Mouse (Mus musculus) heart, adult 11 months (tissue): ENCODE results near the gene Fezf2.

ENCODE experiments used
- DNase-seq: peaks from one replicate; pipeline ENCODE4 v3.0.0; 2022

The Fezf2 gene

DNA sequence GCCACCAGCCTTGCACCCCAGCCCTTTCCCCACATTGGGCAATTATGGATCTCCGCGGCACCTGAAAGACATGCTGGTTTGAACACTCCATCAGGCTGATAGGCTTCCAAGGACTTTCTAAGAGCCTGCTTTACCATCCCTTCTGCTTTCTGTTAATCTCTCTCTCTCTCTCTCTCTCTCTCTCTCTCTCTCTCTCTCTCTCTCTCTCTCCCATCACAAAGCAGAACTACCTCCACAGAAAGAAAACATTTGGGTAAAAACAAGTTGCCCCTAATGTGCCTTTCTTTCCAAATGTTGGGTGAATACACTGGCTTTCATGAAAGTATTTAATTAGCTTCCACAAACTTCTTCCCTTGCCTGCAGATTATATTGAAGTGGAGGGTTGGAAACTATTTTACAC, at the start of gene Fezf2:
Gene Fezf2, minus strand, starts transcription at position 101 of the 400 bp plus-strand sequence.
- no peak for DNase-seq

DNA sequence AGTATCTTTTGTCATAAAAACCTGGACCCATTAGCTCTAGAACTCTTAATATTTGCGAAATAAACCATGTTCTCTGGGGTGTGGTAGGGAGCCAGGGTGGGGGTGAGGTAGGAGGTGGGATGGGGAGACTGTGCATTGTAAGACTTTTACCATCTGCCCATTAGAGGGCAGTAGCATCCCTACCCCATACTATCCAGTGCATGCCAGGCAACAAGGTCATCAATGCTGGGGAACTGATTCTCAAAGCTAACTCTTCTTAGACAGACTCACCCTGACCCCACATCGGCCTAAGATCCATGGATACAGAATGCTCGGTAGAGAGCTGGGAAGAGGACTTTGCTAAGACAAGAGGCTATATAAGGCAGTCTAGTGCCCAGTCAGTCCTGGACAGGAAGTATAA, 49.6 kb upstream of the Fezf2 start:
- DNase-seq: no peak

GRCm38 (mm10) chr14:12394318-12394717, 46.3 kb upstream of the Fezf2 start:
- DNase-seq: peak; percentile 36

GRCm38 (mm10) chr14:12393271-12393861, 45.4 kb upstream of the Fezf2 start:
- DNase-seq: no peak

DNA sequence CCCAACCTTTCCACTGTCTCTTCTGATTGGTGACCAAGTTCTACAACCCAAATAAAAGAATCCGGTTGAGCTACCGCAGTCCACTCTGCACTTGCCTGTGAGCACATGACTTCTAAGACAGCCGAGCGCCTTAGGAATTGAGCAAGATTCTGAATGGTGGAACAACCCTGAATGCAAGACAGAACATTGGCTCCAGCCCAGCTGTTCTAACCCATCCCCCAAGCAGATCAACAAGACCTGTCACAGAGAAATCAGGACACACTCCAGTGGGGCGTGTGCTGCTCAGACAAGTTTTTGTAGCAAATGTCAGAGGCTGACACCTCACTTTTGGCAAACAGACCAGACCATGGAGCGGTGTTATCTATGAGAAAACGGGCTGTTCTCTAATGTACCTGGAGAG, 43.2 kb upstream of the Fezf2 start:
- DNase-seq: no peak

- DNase-seq: no peak
These were observed 40.9 kb upstream of the Fezf2 start for GRCm38 (mm10) chr14:12388806-12389436.

DNA sequence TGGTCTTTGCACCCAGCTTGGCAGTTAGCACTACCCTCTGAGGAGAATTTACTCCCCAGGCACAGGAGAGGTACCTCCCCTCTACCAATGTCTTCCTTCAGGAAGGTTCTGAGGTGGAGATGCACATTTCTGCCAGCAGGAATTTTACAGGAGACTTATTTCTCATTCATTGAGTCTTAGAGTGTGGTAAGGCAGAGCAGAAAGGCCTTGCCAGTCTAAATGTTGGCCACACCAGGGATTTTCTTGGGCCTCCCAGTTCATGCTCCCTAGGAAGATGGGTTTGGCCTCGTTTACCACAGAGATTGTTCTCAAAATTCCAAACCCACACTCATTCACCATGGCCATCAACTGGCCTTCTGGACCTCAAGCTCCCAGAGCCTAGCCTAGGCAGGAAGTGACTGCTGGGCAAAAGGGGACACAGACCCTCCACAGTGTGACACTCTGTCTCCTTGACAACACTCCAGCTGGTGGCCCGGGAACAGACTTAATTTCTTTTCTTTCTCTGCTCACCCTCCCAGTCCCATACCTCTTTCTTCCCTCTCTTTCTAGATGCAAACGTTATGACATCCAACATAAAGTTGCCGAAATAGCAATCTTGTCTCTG, 40.3 kb upstream of the Fezf2 start:
- DNase-seq: no peak

- no peak for DNase-seq
These were observed 39.2 kb upstream of the Fezf2 start for GRCm38 (mm10) chr14:12387176-12387575.

DNA sequence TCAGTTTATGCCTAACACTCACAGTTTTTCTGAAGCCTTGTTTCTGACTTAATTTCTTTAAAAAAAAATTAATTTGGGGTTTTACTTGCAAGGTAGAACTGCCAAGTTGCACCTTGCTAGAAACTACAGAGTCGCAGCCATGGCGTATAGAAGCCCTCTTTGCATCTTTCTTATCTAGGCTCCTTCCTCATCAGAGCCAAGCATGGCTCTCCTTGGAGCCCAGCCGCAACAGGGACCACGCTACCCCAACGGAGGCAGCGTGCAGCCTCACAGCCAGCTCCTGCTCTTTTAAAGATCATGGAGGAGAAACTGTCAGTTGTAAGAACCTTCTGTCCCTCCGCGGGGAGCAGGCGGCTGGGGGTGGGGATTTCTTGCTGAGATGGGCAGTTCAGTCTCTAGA, 29.9 kb upstream of the Fezf2 start:
- DNase-seq: no peak

GRCm38 (mm10) chr14:12377289-12377688, 29.3 kb upstream of the Fezf2 start:
- DNase-seq: no peak

DNA sequence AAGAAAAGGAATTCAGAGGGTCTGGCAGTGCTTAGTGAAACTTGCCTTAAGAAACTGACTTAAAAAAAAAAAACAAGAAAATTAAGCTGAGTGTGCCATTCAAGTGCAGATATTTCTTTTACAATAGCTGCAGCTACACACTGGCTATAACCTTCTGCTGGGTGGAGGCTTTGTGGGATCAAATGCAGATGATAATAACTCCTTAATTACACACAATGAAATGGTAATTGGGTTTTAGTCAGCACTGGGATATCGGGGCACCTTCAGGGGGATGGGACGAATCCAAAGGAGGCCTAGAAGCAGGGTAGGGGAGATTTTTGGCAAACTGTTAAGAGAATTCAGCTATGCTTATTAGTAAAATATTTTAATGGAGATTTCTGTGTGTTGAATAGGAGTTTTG, 27.5 kb upstream of the Fezf2 start:
- no peak for DNase-seq

DNA sequence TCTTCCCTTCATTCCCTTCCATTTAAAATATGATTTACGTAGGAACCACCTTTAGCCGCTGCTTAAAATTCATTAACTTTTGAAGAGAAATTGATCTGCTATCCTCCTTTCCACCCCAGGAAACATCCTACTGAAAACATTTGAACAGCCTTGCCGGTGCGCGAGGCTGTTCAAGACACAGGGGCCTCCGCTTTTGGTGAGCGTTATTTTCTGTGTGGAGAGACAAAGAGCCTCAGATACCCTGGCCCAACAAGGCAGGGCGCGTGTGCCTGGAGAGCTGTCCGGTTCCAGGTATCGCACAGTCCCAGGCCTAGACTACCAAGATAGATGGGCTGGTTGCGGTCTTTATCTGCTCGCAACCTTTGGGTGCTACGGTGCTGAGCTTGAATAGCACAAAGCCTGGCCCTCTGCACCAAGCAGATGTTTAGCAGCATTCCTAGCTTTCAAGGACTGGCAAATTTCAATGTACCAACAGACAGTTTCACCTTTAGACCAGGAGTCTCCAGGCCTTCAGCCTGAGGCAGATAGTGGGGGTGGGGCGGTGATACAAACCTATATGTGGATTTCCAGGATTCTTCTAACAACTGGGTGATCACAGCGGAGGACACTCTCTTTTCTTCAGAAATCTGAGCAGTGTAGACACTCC, 2.4 kb upstream of the Fezf2 start:
- peak; percentile 79 for DNase-seq

DNA sequence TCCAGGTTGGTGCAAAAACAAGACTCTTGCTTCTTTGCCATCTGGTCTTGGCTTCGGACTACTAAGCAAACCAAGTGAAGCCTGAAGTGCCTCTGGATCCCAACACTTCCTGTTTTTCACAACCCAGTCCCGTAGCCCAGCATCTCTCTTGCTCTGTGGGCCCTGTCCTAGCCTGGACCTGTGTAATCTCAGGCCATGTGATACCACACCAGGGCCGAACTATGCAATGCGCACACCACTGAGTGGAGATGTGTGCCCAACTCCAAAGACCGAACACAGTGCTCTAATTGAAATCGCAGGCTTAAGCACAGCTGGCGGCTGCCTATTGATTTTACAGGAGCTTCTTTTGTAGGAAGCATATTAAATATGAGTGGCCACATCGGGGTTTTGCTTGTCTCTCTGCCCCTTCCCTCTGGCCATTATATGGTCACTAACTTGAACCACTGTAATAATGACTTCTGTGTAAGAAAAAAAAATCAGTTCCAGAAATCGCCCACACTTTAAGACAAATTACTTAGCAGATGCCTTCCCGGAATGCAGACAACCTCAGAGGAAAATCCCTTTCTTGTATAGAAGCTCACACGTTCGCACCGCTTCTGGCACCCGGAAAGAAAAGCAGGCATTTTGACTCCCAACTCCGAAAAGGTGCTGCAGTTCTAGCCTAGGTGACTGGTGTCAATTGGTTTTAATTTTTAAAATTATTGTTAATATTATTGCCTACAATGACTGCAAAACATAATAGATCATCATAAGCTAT, 1.5 kb upstream of the Fezf2 start:
- peak; percentile 74 for DNase-seq

GRCm38 (mm10) chr14:12346865-12347600, 956 bp downstream of the Fezf2 start:
- DNase-seq: peak; percentile 76

GRCm38 (mm10) chr14:12346011-12346864, 1.8 kb downstream of the Fezf2 start:
- peak; percentile 70 for DNase-seq

GRCm38 (mm10) chr14:12345241-12345921, 2.6 kb downstream of the Fezf2 start:
- DNase-seq: peak; percentile 81

GRCm38 (mm10) chr14:12344746-12345240, 3.2 kb downstream of the Fezf2 start:
- peak; percentile 69 for DNase-seq

DNA sequence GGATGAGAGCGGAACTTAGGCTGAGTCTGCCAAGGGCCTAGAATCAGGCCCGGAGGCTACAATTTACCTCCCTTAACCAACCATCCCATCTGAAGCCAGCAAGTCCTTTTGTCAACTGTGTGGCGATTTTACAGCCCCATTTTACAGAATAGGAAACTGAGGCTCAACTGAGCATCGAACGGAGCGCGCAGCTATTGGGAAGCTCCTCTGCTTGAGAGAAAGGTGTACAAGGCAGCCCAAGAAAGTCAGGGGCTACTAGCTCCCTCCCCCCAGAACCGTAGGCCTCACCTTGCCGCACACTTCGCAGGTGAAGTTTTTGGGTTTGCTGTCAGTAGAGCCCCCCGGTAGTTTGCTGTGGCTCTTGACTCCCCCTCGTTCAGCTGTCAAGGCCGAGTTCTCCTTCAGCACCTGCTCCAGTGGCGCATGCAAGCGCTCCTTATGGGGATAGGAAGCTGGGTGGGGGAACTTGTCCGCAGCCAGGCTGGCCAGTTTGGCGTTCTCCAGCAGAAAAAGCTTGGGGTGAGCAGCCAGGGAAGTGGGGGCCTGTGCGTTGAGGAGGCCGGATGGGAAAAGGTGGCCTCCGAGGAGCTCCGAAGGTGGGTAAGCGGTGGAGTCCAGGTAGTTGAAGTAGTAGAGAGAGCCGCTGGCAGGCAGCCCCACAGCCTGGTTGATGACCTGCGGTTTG, 3.8 kb downstream of the Fezf2 start:
- peak; percentile 63 for DNase-seq

DNA sequence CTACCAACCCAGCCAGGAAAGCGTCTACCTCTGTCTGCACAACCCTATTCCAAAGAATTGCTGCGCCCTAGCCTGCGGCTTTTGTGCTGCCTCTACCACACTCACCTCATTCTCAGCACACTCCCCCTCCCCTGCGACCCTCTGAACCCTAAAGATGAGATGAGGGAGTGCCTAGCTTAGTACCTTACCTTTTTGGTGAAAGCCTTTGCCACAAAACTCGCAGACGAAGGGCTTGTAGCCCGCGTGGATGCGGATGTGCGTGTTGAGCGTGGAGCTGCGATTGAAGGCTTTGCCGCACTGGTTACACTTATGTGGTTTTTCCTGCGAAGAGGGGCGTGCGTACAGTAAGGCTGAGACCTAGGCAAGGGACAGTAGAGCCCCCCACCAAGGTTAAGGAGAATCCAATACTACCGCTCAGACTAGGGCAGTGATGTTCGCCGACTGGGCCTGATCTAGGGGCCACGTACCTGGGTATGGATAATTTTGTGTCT, 4.5 kb downstream of the Fezf2 start:
- DNase-seq: peak; percentile 66
